Mouse (Mus musculus) midbrain, embryonic 13.5 days (tissue): ENCODE measurements around the gene Rnps1. TPM values are rescaled to one million over a fixed set of nuclear protein-coding genes. Genes with fewer than 3 reads are reported as not detected.
"Not testable (repeated sequence)": the region's sequence is repeated elsewhere in the genome, so short reads cannot be mapped to it uniquely, and the experiment has no call there.

Experiments
- ATAC-seq: fragments of 200-750 bp; cut with Nextera tagmentation; 2 replicates; pipeline ENCODE4 v1.8.0; 2017; ENCODE audit warnings: mild to moderate bottlenecking, moderate TSS enrichment, moderate library complexity
- H3K27ac ChIP-seq: fragments of 300-500 bp; sonication (generic); 2 replicates; pipeline ENCODE4 v1.5.1; 2015; ENCODE audit warnings: inconsistent platforms, mild to moderate bottlenecking, moderate library complexity
- H3K27me3 ChIP-seq: fragments of 300-500 bp; sonication (generic); 2 replicates; pipeline ENCODE4 v1.6.1; 2015; ENCODE audit warnings: mild to moderate bottlenecking, inconsistent platforms
- H3K36me3 ChIP-seq: fragments of 300-500 bp; sonication (generic); 2 replicates; pipeline ENCODE4 v1.6.1; 2015; ENCODE audit warnings: mild to moderate bottlenecking, inconsistent platforms
- H3K4me1 ChIP-seq: fragments of 300-500 bp; sonication (generic); replicated peaks from 2 replicates; pipeline ENCODE4 v1.6.1; 2015; ENCODE audit warnings: inconsistent platforms
- H3K4me2 ChIP-seq: fragments of 300-500 bp; sonication (generic); replicated peaks from 2 replicates; pipeline ENCODE4 v1.6.1; 2015; ENCODE audit warnings: moderate library complexity, mild to moderate bottlenecking, inconsistent platforms
- H3K4me3 ChIP-seq: fragments of 300-500 bp; sonication (generic); replicated peaks from 2 replicates; pipeline ENCODE4 v1.5.1; 2015; ENCODE audit warnings: mild to moderate bottlenecking, inconsistent platforms
- H3K9ac ChIP-seq: fragments of 300-500 bp; sonication (generic); replicated peaks from 2 replicates; pipeline ENCODE4 v1.6.1; 2015; ENCODE audit warnings: mild to moderate bottlenecking, inconsistent platforms
- H3K9me3 ChIP-seq: fragments of 300-500 bp; sonication (generic); 2 replicates; pipeline ENCODE4 v1.6.1; 2016; ENCODE audit warnings: mild to moderate bottlenecking, inconsistent platforms
- WGBS: fragments of 180-500 bp; shearing (Covaris S2); methylation state at CpG from one replicate; pipeline ENCODE4 v1.1.7; 2015; 5-methylcytosine and 5-hydroxymethylcytosine counted together
- polyA plus RNA-seq: library from polyadenylated mRNA; unstranded; fragments of >200 nt; fragmentation: Nextera tagmentation; extraction: Ambion mirVana; gene quantifications from 2 replicates; pipeline ENCODE4 v1.2.1, GENCODE M21; 2015

Rnps1 gene
- polyA plus RNA-seq, 1 experiment from 2014 or later, result 370 TPM

DNA sequence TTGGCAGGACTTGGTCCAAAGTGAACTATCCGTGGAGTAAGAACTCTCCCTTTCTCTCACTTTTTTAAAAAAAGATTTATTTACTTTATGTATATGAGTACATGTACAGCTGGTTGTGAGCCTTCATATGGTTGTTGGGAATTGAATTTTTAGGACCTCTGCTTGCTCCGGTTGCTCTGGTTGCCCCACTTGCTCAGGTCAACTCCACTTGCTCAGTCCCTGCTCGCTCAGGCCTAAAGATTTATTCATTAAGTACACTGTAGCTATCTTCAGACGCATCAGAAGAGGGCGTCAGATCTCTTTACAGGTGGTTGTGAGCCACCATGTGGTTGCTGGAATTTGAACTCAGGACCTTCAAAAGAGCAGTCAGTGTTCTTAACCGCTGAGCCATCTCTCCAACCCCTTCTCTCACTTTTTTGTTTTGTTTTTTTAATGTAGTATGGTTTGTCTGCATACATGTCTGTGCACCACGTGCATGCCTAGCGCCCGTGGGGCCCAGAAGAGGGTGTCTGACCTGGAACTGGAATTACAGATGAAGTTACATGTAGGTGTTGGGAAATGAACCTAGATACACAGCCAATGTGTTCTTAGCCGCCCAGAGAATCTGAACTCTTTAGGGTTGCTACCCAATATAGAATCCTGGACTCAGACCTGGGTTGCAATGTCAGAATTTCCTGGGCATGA, 41.3 kb downstream of the Rnps1 start:
- H3K27me3 ChIP-seq, H3K9me3 ChIP-seq, H3K9ac ChIP-seq: not testable (repeated sequence)
- Histone ChIP-seq H3K4me2 (peak overlapping the region; percentile 85), H3K27ac (peak overlapping the region; percentile 91; the same call in 1 of the 2 replicates), H3K36me3 (peaks cover 13% of the 10 kb centered on the region), H3K4me1 (peaks cover 15% of the 10 kb centered on the region), H3K4me3 (peak overlapping the region; percentile 88)
- WGBS, result 51% methylated on average over 10 of the region's 10 CpGs
- ATAC-seq, result peak; percentile 21

DNA sequence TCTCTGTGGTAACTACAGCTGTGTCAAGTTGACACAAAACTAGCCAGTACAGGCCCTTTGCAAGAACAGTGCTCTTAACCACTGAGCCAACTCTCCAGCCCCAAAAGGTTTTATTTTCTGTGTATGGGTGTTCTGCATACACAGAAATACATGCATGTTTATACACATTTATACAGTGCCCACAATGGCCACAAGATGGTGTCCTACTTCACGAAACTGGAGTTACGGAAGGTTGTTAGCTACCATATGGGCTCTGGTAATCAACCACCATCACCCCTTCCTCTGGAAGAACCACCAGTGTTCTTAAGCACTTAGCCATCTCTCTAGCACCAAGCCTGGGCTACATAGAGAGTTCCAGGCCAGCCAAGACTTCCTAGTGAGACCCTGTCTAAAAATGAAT, 47.2 kb downstream of the Rnps1 start:
- WGBS, result 61% methylated on average over 2 of the region's 2 CpGs
- Histone ChIP-seq H3K9ac (no peak overlapping the region), H3K36me3 (no peaks in the 10 kb centered on the region), H3K27me3 (no peaks in the 10 kb centered on the region), H3K4me2 (no peak overlapping the region), H3K4me3 (no peak overlapping the region), H3K9me3 (no peaks in the 10 kb centered on the region), H3K27ac (no peak overlapping the region), H3K4me1 (no peaks in the 10 kb centered on the region)
- no peak for ATAC-seq

DNA sequence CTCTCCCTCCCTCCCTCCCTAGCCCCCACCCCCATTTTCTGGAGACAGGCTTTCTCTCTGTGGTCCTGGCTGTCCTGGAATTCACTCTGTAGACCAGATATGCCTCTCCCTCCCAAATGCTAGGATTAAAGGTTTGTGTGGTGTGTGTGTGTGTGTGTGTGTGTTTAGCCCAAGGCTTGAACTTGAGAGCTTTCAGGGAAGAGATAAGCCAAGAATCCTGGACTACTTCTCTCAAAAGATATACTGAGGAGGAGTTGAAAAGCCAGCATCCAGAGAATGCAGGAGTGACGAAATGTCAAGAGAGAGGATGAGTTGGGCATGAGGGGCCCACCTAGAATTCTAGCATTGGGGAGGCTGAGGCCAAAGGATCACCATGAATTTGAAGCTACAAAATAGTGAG, 48.6 kb downstream of the Rnps1 start:
- no peaks in the 10 kb centered on the region for H3K9me3 ChIP-seq
- 92% methylated on average over 1 of the region's 1 CpGs for WGBS
- no peak overlapping the region for H3K9ac ChIP-seq
- no peaks in the 10 kb centered on the region for H3K27me3 ChIP-seq
- H3K4me1 ChIP-seq, result no peaks in the 10 kb centered on the region
- H3K4me3 ChIP-seq, result no peak overlapping the region
- no peak for ATAC-seq
- no peaks in the 10 kb centered on the region for H3K36me3 ChIP-seq
- no peak overlapping the region for H3K4me2 ChIP-seq
- no peak overlapping the region for H3K27ac ChIP-seq

DNA sequence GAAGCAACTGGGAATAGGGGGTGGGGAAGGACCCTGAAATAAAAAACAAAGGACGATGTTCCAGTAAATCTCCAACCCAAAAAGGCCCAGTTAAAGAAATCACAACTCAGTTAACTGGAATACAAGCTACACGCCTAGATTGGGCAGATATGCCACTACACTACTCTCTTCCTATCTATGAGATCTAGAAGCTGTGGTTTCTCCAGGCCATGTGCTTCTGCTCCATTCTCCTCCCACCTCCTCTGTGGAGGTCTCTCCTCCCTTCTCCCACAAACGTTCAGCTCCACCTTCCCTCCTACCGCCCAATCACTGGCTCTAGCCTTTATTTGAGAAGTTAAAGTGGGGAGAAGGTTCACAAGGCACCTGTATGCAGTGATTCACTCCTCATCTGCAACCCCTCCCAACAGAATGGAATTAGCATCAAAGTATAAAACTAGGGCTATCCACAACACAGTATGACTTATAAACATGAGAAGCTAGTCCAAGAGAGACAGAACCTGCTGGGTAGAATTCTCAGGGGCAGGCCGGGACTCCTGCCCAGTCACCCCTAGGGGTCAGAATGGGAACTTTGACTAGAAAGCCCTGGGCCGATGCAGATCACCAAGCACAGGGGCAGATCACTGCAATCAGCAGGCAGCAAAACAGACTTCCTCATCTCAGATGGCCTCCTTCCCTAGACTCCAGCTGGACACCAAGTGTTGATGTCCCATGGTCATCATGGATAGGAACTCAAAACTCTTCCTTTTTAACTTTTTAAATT, 49.2 kb downstream of the Rnps1 start:
- Histone ChIP-seq H3K27me3 (no peaks in the 10 kb centered on the region), H3K4me2 (no peak overlapping the region), H3K9me3 (no peaks in the 10 kb centered on the region), H3K27ac (no peak overlapping the region), H3K36me3 (no peaks in the 10 kb centered on the region), H3K9ac (no peak overlapping the region), H3K4me1 (no peaks in the 10 kb centered on the region), H3K4me3 (no peak overlapping the region)
- ATAC-seq, result no peak
- WGBS, result 63% methylated on average over 6 of the region's 6 CpGs

DNA sequence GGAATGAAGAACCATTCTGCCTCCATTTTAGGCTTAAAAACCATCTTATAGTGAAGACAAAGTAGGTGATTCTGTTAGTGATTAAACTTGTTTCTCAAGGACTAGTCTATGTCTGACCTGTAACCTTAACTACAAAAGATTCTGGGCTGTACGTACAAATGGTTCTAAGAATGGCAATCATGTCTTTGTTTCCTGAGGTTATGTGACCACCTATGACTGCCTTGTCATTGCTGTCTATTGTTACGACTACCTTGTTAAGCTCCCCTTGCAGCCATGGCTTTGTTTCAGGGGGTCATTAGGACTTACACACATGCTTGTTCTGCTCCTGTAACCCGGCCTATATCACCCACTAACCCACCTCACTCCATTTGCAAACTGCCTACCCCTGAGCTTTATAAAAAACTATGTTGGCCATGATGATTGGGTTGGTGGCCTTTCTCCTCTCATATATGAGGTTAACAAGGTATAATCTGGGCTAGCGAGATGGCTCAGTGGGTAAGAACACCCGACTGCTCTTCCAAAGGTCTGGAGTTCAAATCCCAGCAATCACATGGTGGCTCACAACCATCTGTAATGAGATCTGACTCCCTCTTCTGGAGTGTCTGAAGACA, 54.4 kb downstream of the Rnps1 start:
- H3K4me3 ChIP-seq, result no peak overlapping the region
- 92% methylated on average over 5 of the region's 5 CpGs for WGBS
- no peak overlapping the region for H3K9ac ChIP-seq
- H3K9me3 ChIP-seq, result no peaks in the 10 kb centered on the region
- no peak for ATAC-seq
- no peak overlapping the region for H3K4me2 ChIP-seq
- H3K27ac ChIP-seq, result no peak overlapping the region
- H3K4me1 ChIP-seq, result peaks cover 34% of the 10 kb centered on the region
- peaks cover 14% of the 10 kb centered on the region; the same call in 1 of the 2 replicates for H3K36me3 ChIP-seq
- H3K27me3 ChIP-seq, result no peaks in the 10 kb centered on the region

DNA sequence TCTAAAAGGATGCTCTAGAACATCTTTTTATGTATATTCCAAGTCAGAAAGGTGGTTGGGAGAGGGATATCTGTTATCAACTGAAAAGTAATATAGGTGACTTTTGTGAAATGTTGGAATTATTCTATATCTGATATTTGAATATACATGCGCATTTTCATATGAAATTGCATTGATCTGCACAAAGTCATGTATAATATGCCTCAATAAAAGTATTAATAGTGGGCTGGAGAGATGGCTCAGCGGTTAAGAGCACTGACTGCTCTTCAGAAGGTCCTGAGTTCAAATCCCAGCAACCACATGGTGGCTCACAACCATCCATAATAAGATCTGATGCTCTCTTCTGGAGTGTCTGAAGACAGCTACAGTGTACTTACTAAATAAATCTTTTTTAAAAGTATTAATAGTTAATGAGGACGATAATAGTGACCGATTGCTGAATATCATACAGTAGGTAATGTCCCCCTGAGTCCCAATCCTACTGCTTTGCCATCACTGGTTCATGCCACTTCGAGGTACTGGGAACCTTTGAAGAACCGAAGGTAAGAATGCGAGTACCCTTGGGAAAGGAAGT, 55.1 kb downstream of the Rnps1 start:
- WGBS, result 18% methylated on average over 7 of the region's 7 CpGs

DNA sequence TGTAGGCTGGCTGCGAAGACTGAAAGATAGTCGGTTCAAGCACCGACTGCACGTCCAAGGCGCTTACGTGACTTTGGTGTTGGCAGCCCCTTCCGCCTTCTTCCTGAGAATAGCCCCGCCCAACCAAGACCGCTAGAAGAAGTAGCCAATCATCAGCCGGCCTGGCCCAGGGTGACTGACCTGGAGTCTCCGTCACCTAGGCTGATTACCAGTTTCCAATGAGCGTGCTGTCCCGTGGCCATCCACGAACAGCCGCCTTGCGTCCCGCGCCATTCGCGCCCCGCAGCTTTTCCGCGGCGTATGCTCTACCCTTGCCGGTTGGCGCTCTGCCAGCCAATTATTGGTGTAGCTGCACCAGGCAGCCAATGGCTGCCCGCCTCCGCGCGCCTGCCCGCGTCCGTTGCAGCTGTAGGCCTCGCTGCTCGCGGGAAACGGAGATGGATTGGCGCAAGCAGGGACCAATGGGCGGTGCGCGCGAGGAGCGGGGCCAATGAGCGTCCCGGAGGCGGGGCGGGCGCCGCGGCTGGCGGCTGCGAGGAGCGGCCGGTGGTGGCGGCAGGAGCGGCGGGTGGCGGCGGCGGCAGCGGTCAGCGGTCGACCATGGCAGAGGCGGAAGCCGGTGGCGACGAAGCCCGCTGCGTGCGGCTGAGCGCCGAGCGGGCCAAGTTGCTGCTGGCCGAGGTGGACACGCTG, 55.7 kb downstream of the Rnps1 start, which contains the start of the genes E4f1 and Pgp:
Gene E4f1, minus strand, starts transcription at position 404 of the 693 bp plus-strand sequence.
Gene Pgp, plus strand, starts transcription at position 483 of the 693 bp plus-strand sequence.
- ATAC-seq, result peak; percentile 98
- under 1% methylated on average over 69 of the region's 75 CpGs for WGBS
- H3K4me3 ChIP-seq, result peak within 1 kb of the TSS; percentile 88

More for the DNA sequence above, 55.1 kb downstream of the Rnps1 start:
- Histone ChIP-seq H3K27ac (peak overlapping the region; percentile 85), H3K4me3 (peak overlapping the region; percentile 88), H3K27me3 (no peaks in the 10 kb centered on the region), H3K9me3 (no peaks in the 10 kb centered on the region), H3K4me1 (peaks cover 38% of the 10 kb centered on the region), H3K9ac (peak overlapping the region; percentile 65), H3K36me3 (peaks cover 20% of the 10 kb centered on the region), H3K4me2 (peak overlapping the region; percentile 100)
- no peak for ATAC-seq

DNA sequence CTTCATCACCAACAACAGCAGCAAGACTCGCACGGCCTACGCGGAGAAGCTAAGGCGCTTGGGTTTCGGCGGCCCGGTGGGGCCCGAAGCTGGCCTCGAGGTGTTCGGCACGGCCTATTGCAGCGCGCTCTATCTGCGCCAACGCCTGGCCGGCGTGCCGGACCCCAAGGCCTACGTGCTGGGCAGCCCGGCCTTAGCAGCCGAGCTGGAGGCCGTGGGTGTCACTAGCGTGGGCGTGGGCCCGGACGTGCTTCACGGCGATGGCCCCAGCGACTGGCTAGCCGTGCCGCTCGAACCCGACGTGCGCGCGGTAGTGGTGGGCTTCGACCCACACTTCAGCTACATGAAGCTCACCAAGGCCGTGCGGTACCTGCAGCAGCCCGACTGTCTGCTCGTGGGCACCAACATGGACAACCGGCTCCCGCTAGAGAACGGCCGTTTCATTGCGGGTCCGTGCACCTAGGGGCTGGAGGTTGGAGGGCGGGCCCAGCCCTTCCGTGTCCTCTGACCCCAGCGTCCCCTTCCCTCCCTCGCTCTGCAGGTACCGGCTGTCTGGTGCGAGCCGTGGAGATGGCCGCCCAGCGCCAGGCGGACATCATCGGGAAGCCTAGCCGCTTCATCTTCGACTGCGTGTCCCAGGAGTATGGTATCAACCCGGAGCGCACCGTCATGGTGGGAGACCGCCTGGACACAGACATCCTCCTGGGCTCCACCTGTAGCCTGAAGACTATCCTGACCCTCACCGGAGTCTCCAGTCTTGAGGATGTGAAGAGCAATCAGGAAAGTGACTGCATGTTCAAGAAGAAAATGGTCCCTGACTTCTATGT, 56.5 kb downstream of the Rnps1 start:
- Histone ChIP-seq H3K4me2 (peak overlapping the region; percentile 100), H3K9ac (peak overlapping the region; percentile 87), H3K4me3 (peak overlapping the region; percentile 88), H3K9me3 (no peaks in the 10 kb centered on the region), H3K36me3 (peaks cover 35% of the 10 kb centered on the region), H3K4me1 (peaks cover 38% of the 10 kb centered on the region), H3K27me3 (no peaks in the 10 kb centered on the region), H3K27ac (peak overlapping the region; percentile 86)
- 1% methylated on average over 68 of the region's 68 CpGs for WGBS
- ATAC-seq, result peak; percentile 22

More for the DNA sequence above, 55.7 kb downstream of the Rnps1 start, which contains the start of the genes E4f1 and Pgp:
- peaks cover 26% of the 10 kb centered on the region for H3K36me3 ChIP-seq
- H3K27me3 ChIP-seq, result no peaks in the 10 kb centered on the region
- peak within 1 kb of the TSS; percentile 87 for H3K9ac ChIP-seq
- peak within 1 kb of the TSS; percentile 86 for H3K27ac ChIP-seq
- H3K9me3 ChIP-seq, result no peaks in the 10 kb centered on the region
- H3K4me2 ChIP-seq, result peak within 1 kb of the TSS; percentile 100
- peaks cover 38% of the 10 kb centered on the region for H3K4me1 ChIP-seq

DNA sequence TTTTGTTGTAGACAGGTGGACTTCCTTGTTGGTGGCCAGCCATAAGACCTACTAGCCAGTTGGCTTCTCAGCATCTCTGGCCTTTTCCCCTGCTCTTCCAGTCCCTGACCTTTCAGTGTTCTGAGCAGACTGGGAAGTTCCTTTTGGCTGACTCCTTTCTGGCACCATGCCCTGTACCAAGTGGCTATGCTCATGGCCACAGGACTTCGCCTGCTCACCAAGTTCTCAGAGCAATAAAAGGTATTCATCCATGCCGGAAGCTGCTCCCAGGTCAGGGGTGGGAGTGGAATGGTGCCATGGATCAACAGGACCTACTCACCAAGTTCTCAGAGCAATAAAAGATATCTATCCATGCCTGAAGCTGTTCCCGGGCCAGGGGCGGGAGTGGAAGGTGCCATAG, 58.1 kb downstream of the Rnps1 start:
- Histone ChIP-seq H3K9me3 (no peaks in the 10 kb centered on the region), H3K4me3 (peak overlapping the region; percentile 88), H3K4me2 (peak overlapping the region; percentile 100), H3K27me3 (no peaks in the 10 kb centered on the region), H3K9ac (peak overlapping the region; percentile 87), H3K36me3 (peaks cover 50% of the 10 kb centered on the region), H3K27ac (no peak overlapping the region), H3K4me1 (peaks cover 39% of the 10 kb centered on the region)
- 94% methylated on average over 4 of the region's 4 CpGs for WGBS
- no peak for ATAC-seq

DNA sequence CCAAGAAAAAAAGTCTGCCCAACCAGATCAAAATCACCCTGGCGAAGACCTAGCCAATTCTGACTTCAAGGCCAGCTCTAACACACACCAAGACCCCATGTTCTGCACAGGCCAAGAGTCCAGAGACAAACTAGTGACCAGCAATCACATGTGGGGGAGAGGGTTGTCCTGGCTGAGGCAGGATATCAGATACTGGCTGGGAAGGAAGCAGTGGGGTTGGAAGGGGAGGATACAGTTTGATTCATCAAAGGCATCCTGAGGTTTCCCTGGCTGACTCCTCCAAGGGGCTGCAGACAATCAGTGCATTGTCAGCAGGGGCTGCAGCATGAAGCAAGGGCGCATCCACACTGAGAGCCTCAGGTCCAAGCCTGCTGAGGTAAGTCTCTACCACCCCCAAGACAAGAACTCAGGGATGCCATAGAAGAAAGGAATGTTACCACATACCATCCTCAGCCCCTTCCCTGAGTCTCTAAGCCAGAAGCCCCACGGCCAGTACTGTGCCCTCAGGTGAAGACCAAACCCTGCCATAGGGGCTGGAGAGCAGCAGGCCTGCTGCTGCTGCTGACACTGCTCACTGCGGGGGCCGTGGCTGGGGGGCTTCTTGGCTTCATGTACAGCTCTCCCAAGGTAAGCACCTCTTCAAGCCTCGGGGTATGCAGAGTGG, 59.4 kb downstream of the Rnps1 start, which contains the start of gene Bricd5:
Gene Bricd5, plus strand, starts transcription at position 273 of the 664 bp plus-strand sequence.
- H3K9ac ChIP-seq, result no peak within 1 kb of the TSS; the same call in 1 of the 2 replicates
- H3K36me3 ChIP-seq, result peaks cover 50% of the 10 kb centered on the region
- H3K4me1 ChIP-seq, result peaks cover 48% of the 10 kb centered on the region
- H3K4me2 ChIP-seq, result peak within 1 kb of the TSS; percentile 100; the same call in 1 of the 2 replicates
- no peak for ATAC-seq
- no peak within 1 kb of the TSS for H3K4me3 ChIP-seq
- 79% methylated on average over 6 of the region's 6 CpGs for WGBS
- H3K27ac ChIP-seq, result no peak within 1 kb of the TSS
- H3K9me3 ChIP-seq, result no peaks in the 10 kb centered on the region
- no peaks in the 10 kb centered on the region for H3K27me3 ChIP-seq
